In the genomic region with DNA sequence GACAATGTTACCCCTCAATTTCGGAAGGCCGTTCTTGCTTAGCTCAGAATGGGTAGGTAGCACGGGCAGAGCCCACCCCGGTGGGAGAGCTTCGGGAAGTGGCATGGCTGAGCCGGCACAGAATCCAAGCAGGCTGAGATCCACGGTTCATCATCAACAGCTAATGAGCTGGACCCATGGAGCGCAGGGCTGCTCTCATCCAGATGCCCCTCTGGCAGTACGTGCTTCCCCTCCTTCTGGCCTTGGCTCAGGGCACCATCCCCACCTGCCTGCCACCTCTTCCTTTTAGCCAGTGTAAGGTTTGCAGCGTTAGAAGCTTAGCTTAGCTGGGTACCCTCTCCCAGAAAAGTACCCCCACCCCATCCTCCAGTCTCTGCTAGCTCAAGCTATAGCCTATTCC, we compare ENCODE assay signal across 18 mouse cellular contexts.
DNase-seq lines count a peak whose midpoint lies in the region; ATAC-seq and TF ChIP-seq lines count a peak whose summit lies in the region.
"Had no signal": no experiment of that assay in that cellular context is flagged by ENCODE, and none has a peak within 500 bp of the region (broad histone marks: within the 10 kb centered on the region; RNA-seq: fewer than 3 reads in every experiment).

No protein-coding gene starts in this region.

- no peaks in the 10 kb centered on the region for H3K36me3 ChIP-seq in hindbrain, embryonic 13.5 days
- H3K36me3 ChIP-seq in hindbrain, embryonic 12.5 days: no peaks in the 10 kb centered on the region
- H3K36me3 ChIP-seq in midbrain, embryonic 13.5 days: no peaks in the 10 kb centered on the region
- H3K36me3 ChIP-seq in midbrain, embryonic 14.5 days (ENCODE audit: control insufficient read depth, insufficient read depth, low read length): no peaks in the 10 kb centered on the region
- no peaks in the 10 kb centered on the region for H3K36me3 ChIP-seq in G1E (replicated peaks)
- H3K36me3 ChIP-seq: embryonic facial prominence, embryonic 12.5 days; forebrain, embryonic 15.5 days; heart, embryonic 13.5 days had no signal

- H3K9me3 ChIP-seq in hindbrain, embryonic 13.5 days: no peaks in the 10 kb centered on the region
- no peaks in the 10 kb centered on the region for H3K9me3 ChIP-seq in hindbrain, embryonic 12.5 days (replicated peaks)
- no peaks in the 10 kb centered on the region for H3K9me3 ChIP-seq in midbrain, embryonic 13.5 days
- no peaks in the 10 kb centered on the region for H3K9me3 ChIP-seq in midbrain, embryonic 14.5 days (ENCODE audit: control insufficient read depth, low read length)
- peaks cover 92% of the 10 kb centered on the region for H3K9me3 ChIP-seq in G1E (replicated peaks)
- H3K9me3 ChIP-seq: embryonic facial prominence, embryonic 12.5 days; forebrain, embryonic 15.5 days; heart, embryonic 13.5 days had no signal

- TF ChIP-seq CTCF in G1E (IDR thresholded peaks at IDR 0.05; ENCODE audit: low read depth, low read length): no peak

- H3K27me3 ChIP-seq in hindbrain, embryonic 13.5 days: peaks cover 6% of the 10 kb centered on the region; the same call in 1 of the 2 replicates
- no peaks in the 10 kb centered on the region; the same call in 1 of the 2 replicates for H3K27me3 ChIP-seq in hindbrain, embryonic 12.5 days
- H3K27me3 ChIP-seq in midbrain, embryonic 13.5 days: no peaks in the 10 kb centered on the region
- H3K27me3 ChIP-seq in midbrain, embryonic 14.5 days (ENCODE audit: control insufficient read depth, insufficient read depth, low read length): no peaks in the 10 kb centered on the region
- no peaks in the 10 kb centered on the region for H3K27me3 ChIP-seq in G1E (ENCODE audit: insufficient read depth, low read length)
- H3K27me3 ChIP-seq: embryonic facial prominence, embryonic 12.5 days; forebrain, embryonic 15.5 days had no signal

- 75% methylated on average over 10 of the region's 10 CpGs for WGBS in hindbrain, embryonic 13.5 days
- WGBS in hindbrain, embryonic 12.5 days: 80% methylated on average over 10 of the region's 10 CpGs
- 76% methylated on average over 10 of the region's 10 CpGs for WGBS in midbrain, embryonic 13.5 days
- WGBS in midbrain, embryonic 14.5 days: 72% methylated on average over 10 of the region's 10 CpGs

- peak overlapping the region; percentile 61 for H3K27ac ChIP-seq in hindbrain, embryonic 13.5 days
- no peak overlapping the region for H3K27ac ChIP-seq in hindbrain, embryonic 12.5 days
- H3K27ac ChIP-seq in midbrain, embryonic 13.5 days: peak overlapping the region; percentile 41; the same call in 1 of the 2 replicates
- H3K27ac ChIP-seq in midbrain, embryonic 14.5 days (replicated peaks; ENCODE audit: low read depth, low read length): no peak overlapping the region
- H3K27ac ChIP-seq: embryonic facial prominence, embryonic 12.5 days; forebrain, embryonic 15.5 days; heart, embryonic 13.5 days had no signal

- H3K4me3 ChIP-seq in hindbrain, embryonic 13.5 days: no peak overlapping the region
- H3K4me3 ChIP-seq in hindbrain, embryonic 12.5 days: no peak overlapping the region
- no peak overlapping the region for H3K4me3 ChIP-seq in midbrain, embryonic 13.5 days (replicated peaks)
- H3K4me3 ChIP-seq in midbrain, embryonic 14.5 days (replicated peaks; ENCODE audit: low read depth, low read length): no peak overlapping the region
- peak overlapping the region; percentile 23; the same call in 1 of the 2 replicates for H3K4me3 ChIP-seq in G1E (ENCODE audit: low read depth, low read length)
- H3K4me3 ChIP-seq: embryonic facial prominence, embryonic 12.5 days; forebrain, embryonic 15.5 days; heart, embryonic 13.5 days had no signal

- no peak overlapping the region for H3K9ac ChIP-seq in hindbrain, embryonic 13.5 days
- H3K9ac ChIP-seq in hindbrain, embryonic 12.5 days: no peak overlapping the region
- H3K9ac ChIP-seq in midbrain, embryonic 13.5 days (replicated peaks): no peak overlapping the region
- H3K9ac ChIP-seq in midbrain, embryonic 14.5 days (replicated peaks; ENCODE audit: low read length): no peak overlapping the region
- H3K9ac ChIP-seq: embryonic facial prominence, embryonic 12.5 days; forebrain, embryonic 15.5 days; heart, embryonic 13.5 days had no signal

- no peak for ATAC-seq in cerebellum, adult (ENCODE audit: insufficient number of reproducible peaks, low FRiP score, low TSS enrichment)
- no peak for ATAC-seq in hindbrain, embryonic 13.5 days (ENCODE audit: low FRiP score)
- ATAC-seq in hindbrain, embryonic 12.5 days (ENCODE audit: low FRiP score): no peak
- ATAC-seq in midbrain, embryonic 13.5 days: no peak
- no peak for ATAC-seq in midbrain, embryonic 14.5 days (ENCODE audit: low FRiP score, low TSS enrichment)
- no peak for ATAC-seq in G1E (ENCODE audit: extremely low read depth, insufficient number of reproducible peaks, low FRiP score, poor library complexity, severe bottlenecking)
- ATAC-seq: CD4-positive, CD25-positive, alpha-beta regulatory T cell, adult 4 months; forebrain, embryonic 15.5 days; intestine, embryonic 16.5 days had no signal

- no peak overlapping the region for H3K4me2 ChIP-seq in hindbrain, embryonic 13.5 days
- H3K4me2 ChIP-seq in hindbrain, embryonic 12.5 days (replicated peaks): no peak overlapping the region
- no peak overlapping the region for H3K4me2 ChIP-seq in midbrain, embryonic 13.5 days (replicated peaks)
- no peak overlapping the region for H3K4me2 ChIP-seq in midbrain, embryonic 14.5 days (ENCODE audit: low read length)
- H3K4me2 ChIP-seq: embryonic facial prominence, embryonic 12.5 days; forebrain, embryonic 15.5 days; heart, embryonic 13.5 days had no signal

- DNase-seq in cerebellum, adult 9-11 months: peak; percentile 52
- DNase-seq in midbrain, embryonic 14.5 days: no peak
- DNase-seq in G1E (ENCODE audit: low spot score): no peak
- DNase-seq in natural killer cell, adult 2 months (ENCODE audit: low spot score in 2 of 2): no peak
- DNase-seq: adrenal gland, postnatal 10 days; B cell, adult 2 months; gastrocnemius, postnatal 36 days; heart, adult 11 months; heart, postnatal 36 days had no signal

- peaks cover 25% of the 10 kb centered on the region for H3K4me1 ChIP-seq in hindbrain, embryonic 13.5 days (replicated peaks)
- peaks cover 3% of the 10 kb centered on the region; the same call in 1 of the 2 replicates for H3K4me1 ChIP-seq in hindbrain, embryonic 12.5 days
- H3K4me1 ChIP-seq in midbrain, embryonic 13.5 days (replicated peaks): peaks cover 19% of the 10 kb centered on the region
- H3K4me1 ChIP-seq in midbrain, embryonic 14.5 days (ENCODE audit: control insufficient read depth, insufficient read depth, low read length): peaks cover 23% of the 10 kb centered on the region
- H3K4me1 ChIP-seq in G1E (ENCODE audit: insufficient read depth, low read depth, low read length): no peaks in the 10 kb centered on the region
- H3K4me1 ChIP-seq: embryonic facial prominence, embryonic 12.5 days; forebrain, embryonic 15.5 days; heart, embryonic 13.5 days had no signal

Comparison
In these comparisons a context has a peak if more than half of its experiments do, and no peak if none do; other contexts are left out.
1. H3K27ac ChIP-seq: peak in hindbrain, embryonic 13.5 days (single experiment) and midbrain, embryonic 13.5 days (single experiment); none in hindbrain, embryonic 12.5 days (single experiment) and midbrain, embryonic 14.5 days (single experiment).